Mouse (Mus musculus): ENCODE data around the gene Nmb. TPM values are rescaled to one million over a fixed set of nuclear protein-coding genes. Genes with fewer than 3 reads are reported as not detected.

The Nmb gene
- polyA plus RNA-seq, 1 experiment from 2014 or later = 8.4 TPM

- WGBS = 92% methylated on average over 14 of the region's 14 CpGs
- Histone ChIP-seq H3K9ac (no peak overlapping the region), H3K4me3 (replicated peaks) (no peak overlapping the region), H3K36me3 (peaks cover 73% of the 10 kb centered on the region), H3K27ac (replicated peaks) (no peak overlapping the region), H3K4me2 (replicated peaks) (no peak overlapping the region), H3K9me3 (replicated peaks) (no peaks in the 10 kb centered on the region), H3K27me3 (no peaks in the 10 kb centered on the region), H3K4me1 (peaks cover 3% of the 10 kb centered on the region; the same call in 1 of the 2 replicates)
- 0 out of 2 replicates have a peak, but pooled peaks have one; percentile 17 for ATAC-seq (ENCODE audit: insufficient number of reproducible peaks, low FRiP score, low TSS enrichment, low read depth)
These were observed 9.9 kb downstream of the Nmb start for GRCm38 (mm10) chr7:80894815-80895519.

DNA sequence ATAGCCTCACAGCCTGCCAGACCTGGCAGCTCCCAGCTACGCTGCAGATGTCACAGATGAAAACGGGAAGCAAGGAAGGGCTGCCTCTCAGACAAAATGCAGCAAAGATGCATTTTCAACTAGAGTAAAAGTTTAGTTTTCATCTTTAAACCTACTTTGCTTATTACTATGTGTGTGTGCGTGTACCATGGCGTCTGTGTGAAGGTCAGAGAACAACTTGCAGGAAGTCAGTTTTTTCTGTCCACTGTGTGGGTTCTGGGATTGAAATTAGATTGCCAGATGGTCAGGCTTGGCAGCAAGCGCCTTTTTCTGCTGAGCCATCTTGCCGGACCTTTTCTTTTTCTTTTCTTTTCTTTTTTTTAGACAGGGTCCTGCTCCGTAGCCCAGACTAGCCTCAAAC lies 10.7 kb downstream of the Nmb start:
- no peak overlapping the region for H3K9ac ChIP-seq
- 76% methylated on average over 7 of the region's 7 CpGs for WGBS
- no peak for ATAC-seq (ENCODE audit: insufficient number of reproducible peaks, low FRiP score, low TSS enrichment, low read depth)
- H3K4me2 ChIP-seq (replicated peaks) = no peak overlapping the region
- H3K4me1 ChIP-seq = peaks cover 8% of the 10 kb centered on the region
- peaks cover 73% of the 10 kb centered on the region for H3K36me3 ChIP-seq
- no peak overlapping the region for H3K27ac ChIP-seq (replicated peaks)
- H3K27me3 ChIP-seq = no peaks in the 10 kb centered on the region
- H3K4me3 ChIP-seq (replicated peaks) = no peak overlapping the region
- H3K9me3 ChIP-seq (replicated peaks) = no peaks in the 10 kb centered on the region

GRCm38 (mm10) chr7:80893753-80894129 lies 11.1 kb downstream of the Nmb start:
- H3K27ac ChIP-seq (replicated peaks) = no peak overlapping the region
- H3K9me3 ChIP-seq (replicated peaks) = no peaks in the 10 kb centered on the region
- H3K36me3 ChIP-seq = peaks cover 73% of the 10 kb centered on the region
- no peak overlapping the region for H3K4me2 ChIP-seq (replicated peaks)
- peaks cover 12% of the 10 kb centered on the region for H3K4me1 ChIP-seq
- no peaks in the 10 kb centered on the region for H3K27me3 ChIP-seq
- 78% methylated on average over 6 of the region's 6 CpGs for WGBS
- no peak overlapping the region for H3K9ac ChIP-seq
- no peak overlapping the region for H3K4me3 ChIP-seq (replicated peaks)
- no peak for ATAC-seq (ENCODE audit: insufficient number of reproducible peaks, low FRiP score, low TSS enrichment, low read depth)

- 93% methylated on average over 15 of the region's 15 CpGs for WGBS
- ATAC-seq (ENCODE audit: insufficient number of reproducible peaks, low FRiP score, low TSS enrichment, low read depth) = no peak
- H3K36me3 ChIP-seq = peaks cover 70% of the 10 kb centered on the region
These were observed 11.7 kb downstream of the Nmb start for GRCm38 (mm10) chr7:80893086-80893752.

DNA sequence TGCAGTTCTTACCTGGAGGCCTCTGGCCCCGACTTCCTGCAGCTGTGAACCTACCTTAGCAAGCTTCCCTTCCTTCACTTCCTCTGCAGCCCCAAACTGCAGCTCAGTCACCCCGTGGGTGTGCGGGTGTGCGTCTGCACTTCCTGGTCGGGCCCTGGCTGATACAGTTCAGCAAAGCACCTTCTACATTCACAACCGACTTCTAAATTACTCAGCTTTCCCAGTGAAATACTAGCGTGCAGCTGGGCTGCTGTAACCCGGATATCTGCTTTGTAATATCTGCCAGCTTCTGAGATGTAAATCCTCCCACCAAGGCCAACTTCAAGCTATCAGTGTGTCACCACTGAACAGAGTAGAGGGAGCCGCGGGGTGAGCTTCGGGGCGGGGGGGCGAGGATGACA lies 15.0 kb downstream of the Nmb start:
- H3K9ac ChIP-seq = no peak overlapping the region
- H3K27me3 ChIP-seq = no peaks in the 10 kb centered on the region
- WGBS = 67% methylated on average over 13 of the region's 13 CpGs
- no peaks in the 10 kb centered on the region for H3K9me3 ChIP-seq (replicated peaks)
- no peak overlapping the region for H3K4me2 ChIP-seq (replicated peaks)
- H3K4me1 ChIP-seq = peaks cover 15% of the 10 kb centered on the region
- ATAC-seq (ENCODE audit: insufficient number of reproducible peaks, low FRiP score, low TSS enrichment, low read depth) = no peak
- H3K27ac ChIP-seq (replicated peaks) = peak overlapping the region; percentile 86
- no peak overlapping the region for H3K4me3 ChIP-seq (replicated peaks)
- peaks cover 39% of the 10 kb centered on the region for H3K36me3 ChIP-seq

More at GRCm38 (mm10) chr7:80893086-80893752, 11.7 kb downstream of the Nmb start:
- H3K27ac ChIP-seq (replicated peaks) = no peak overlapping the region
- no peaks in the 10 kb centered on the region for H3K27me3 ChIP-seq
- H3K9me3 ChIP-seq (replicated peaks) = no peaks in the 10 kb centered on the region
- peaks cover 15% of the 10 kb centered on the region for H3K4me1 ChIP-seq
- H3K4me3 ChIP-seq (replicated peaks) = no peak overlapping the region
- no peak overlapping the region for H3K9ac ChIP-seq
- H3K4me2 ChIP-seq (replicated peaks) = no peak overlapping the region

DNA sequence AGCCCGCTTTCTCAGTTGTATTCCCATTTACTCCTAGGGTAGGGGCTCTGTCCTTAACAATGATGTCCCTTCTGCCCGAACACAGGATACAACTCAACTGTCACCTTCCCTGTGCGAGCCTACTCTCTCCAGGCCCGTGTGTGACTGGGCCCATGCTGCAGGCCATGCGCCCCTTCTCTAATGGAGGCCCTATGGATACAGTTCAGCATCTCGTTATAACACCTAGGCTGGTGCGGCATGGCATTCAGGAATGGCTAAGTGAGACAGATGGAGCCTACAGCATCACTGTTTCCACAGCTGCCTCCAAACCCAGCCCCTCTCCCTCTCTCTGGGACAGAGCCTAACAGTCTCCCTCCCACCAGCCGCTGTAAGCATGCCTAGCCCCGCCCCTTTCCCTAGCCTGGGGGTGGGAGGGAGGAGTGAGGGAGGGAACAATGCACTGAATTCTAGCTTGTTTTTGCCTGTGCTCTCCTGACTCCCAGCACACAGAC lies 15.8 kb downstream of the Nmb start:
- Histone ChIP-seq H3K27ac (replicated peaks) (peak overlapping the region; percentile 86), H3K4me3 (replicated peaks) (no peak overlapping the region), H3K27me3 (no peaks in the 10 kb centered on the region), H3K9ac (no peak overlapping the region), H3K36me3 (peaks cover 32% of the 10 kb centered on the region), H3K9me3 (replicated peaks) (no peaks in the 10 kb centered on the region), H3K4me2 (replicated peaks) (peak overlapping the region; percentile 12; the same call in 1 of the 2 replicates), H3K4me1 (peaks cover 15% of the 10 kb centered on the region)
- peak; percentile 89 for ATAC-seq (ENCODE audit: insufficient number of reproducible peaks, low FRiP score, low TSS enrichment, low read depth)
- 30% methylated on average over 9 of the region's 9 CpGs for WGBS

GRCm38 (mm10) chr7:80888595-80888994 lies 16.3 kb downstream of the Nmb start:
- WGBS = 80% methylated on average over 7 of the region's 7 CpGs
- 0 out of 2 replicates have a peak, but pooled peaks have one; percentile 5 for ATAC-seq (ENCODE audit: insufficient number of reproducible peaks, low FRiP score, low TSS enrichment, low read depth)
- no peak overlapping the region for H3K9ac ChIP-seq

GRCm38 (mm10) chr7:80885666-80886065 lies 19.2 kb downstream of the Nmb start:
- Histone ChIP-seq H3K36me3 (0 out of 2 replicates have a peak, but pooled peaks cover under 1% of the 10 kb centered on the region), H3K9me3 (replicated peaks) (no peaks in the 10 kb centered on the region), H3K4me2 (replicated peaks) (no peak overlapping the region), H3K4me3 (replicated peaks) (no peak overlapping the region), H3K27me3 (no peaks in the 10 kb centered on the region), H3K9ac (no peak overlapping the region), H3K4me1 (peaks cover 22% of the 10 kb centered on the region), H3K27ac (replicated peaks) (no peak overlapping the region)
- no peak for ATAC-seq (ENCODE audit: insufficient number of reproducible peaks, low FRiP score, low TSS enrichment, low read depth)
- WGBS = 13% methylated on average over 1 of the region's 1 CpGs

More at GRCm38 (mm10) chr7:80888595-80888994, 16.3 kb downstream of the Nmb start:
- no peak overlapping the region for H3K4me2 ChIP-seq (replicated peaks)
- peaks cover 28% of the 10 kb centered on the region for H3K36me3 ChIP-seq
- peak overlapping the region; percentile 86 for H3K27ac ChIP-seq (replicated peaks)
- H3K27me3 ChIP-seq = no peaks in the 10 kb centered on the region
- no peaks in the 10 kb centered on the region for H3K9me3 ChIP-seq (replicated peaks)
- H3K4me1 ChIP-seq = peaks cover 15% of the 10 kb centered on the region
- H3K4me3 ChIP-seq (replicated peaks) = no peak overlapping the region

DNA sequence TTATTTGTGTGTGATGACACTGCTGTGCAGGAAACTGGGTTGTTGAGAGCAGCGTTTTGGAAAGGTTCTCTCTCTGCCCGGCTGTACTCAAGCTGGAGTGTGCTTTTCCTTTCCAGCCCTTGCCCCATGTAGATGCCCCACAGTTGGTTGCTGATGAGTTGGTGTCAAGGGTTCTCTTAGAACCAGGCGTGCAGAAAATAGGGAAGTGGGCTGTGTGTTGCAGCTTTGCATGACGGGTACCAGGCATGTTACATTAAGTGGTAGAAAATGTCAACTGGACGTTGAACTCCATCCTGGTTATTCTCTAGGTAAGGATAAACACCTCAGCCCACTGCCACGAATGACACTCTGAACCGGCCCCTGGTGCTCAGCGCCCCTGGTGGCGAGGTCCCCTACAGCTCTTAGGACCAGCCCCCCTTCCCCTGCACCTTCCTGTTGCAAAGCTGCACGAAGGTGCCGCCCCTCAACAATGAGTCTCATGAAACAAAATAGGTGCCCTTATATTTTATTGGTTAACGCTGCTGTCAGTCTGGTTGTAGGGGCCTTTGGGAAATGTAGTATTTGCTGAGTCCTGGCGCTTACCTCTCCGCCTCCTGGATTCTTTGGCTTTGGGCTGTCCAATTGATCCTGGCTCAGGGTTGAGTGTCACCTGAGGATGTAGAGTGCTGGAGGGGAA lies 21.9 kb downstream of the Nmb start:
- Histone ChIP-seq H3K9ac (no peak overlapping the region), H3K36me3 (peaks cover 3% of the 10 kb centered on the region; the same call in 1 of the 2 replicates), H3K9me3 (replicated peaks) (no peaks in the 10 kb centered on the region), H3K27ac (replicated peaks) (no peak overlapping the region), H3K27me3 (no peaks in the 10 kb centered on the region), H3K4me2 (replicated peaks) (peak overlapping the region; percentile 48), H3K4me1 (0 out of 2 replicates have a peak, but pooled peaks cover 8% of the 10 kb centered on the region), H3K4me3 (replicated peaks) (peak overlapping the region; percentile 28)
- WGBS = 20% methylated on average over 14 of the region's 14 CpGs
- peak; percentile 88 for ATAC-seq (ENCODE audit: insufficient number of reproducible peaks, low FRiP score, low TSS enrichment, low read depth)

DNA sequence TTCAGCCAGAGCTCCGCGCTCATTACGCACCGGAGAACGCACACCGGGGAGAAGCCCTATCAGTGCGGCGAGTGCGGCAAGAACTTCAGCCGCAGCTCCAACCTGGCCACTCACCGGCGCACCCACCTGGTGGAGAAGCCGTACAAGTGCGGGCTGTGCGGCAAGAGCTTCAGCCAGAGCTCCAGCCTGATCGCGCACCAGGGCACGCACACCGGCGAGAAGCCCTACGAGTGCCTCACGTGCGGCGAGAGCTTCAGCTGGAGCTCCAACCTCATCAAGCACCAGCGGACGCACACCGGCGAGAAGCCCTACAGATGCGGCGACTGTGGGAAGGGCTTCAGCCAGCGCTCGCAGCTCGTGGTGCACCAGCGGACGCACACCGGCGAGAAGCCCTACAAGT lies 29.1 kb downstream of the Nmb start:
- peaks cover 59% of the 10 kb centered on the region for H3K36me3 ChIP-seq
- 48% methylated on average over 37 of the region's 37 CpGs for WGBS
- ATAC-seq (ENCODE audit: insufficient number of reproducible peaks, low FRiP score, low TSS enrichment, low read depth) = no peak; the same call in 1 of the 2 replicates

GRCm38 (mm10) chr7:80873631-80874030 lies 31.2 kb downstream of the Nmb start:
- H3K9me3 ChIP-seq (replicated peaks) = no peaks in the 10 kb centered on the region
- peaks cover 78% of the 10 kb centered on the region for H3K36me3 ChIP-seq

More for the DNA sequence above, 29.1 kb downstream of the Nmb start:
- H3K4me1 ChIP-seq = no peaks in the 10 kb centered on the region
- H3K4me2 ChIP-seq (replicated peaks) = no peak overlapping the region
- H3K27me3 ChIP-seq = no peaks in the 10 kb centered on the region
- H3K4me3 ChIP-seq (replicated peaks) = no peak overlapping the region
- no peak overlapping the region for H3K9ac ChIP-seq
- H3K9me3 ChIP-seq (replicated peaks) = no peaks in the 10 kb centered on the region
- H3K27ac ChIP-seq (replicated peaks) = no peak overlapping the region

More at GRCm38 (mm10) chr7:80873631-80874030, 31.2 kb downstream of the Nmb start:
- Histone ChIP-seq H3K4me2 (replicated peaks) (no peak overlapping the region), H3K4me1 (no peaks in the 10 kb centered on the region), H3K9ac (no peak overlapping the region), H3K27me3 (no peaks in the 10 kb centered on the region), H3K4me3 (replicated peaks) (no peak overlapping the region), H3K27ac (replicated peaks) (no peak overlapping the region)
- ATAC-seq (ENCODE audit: insufficient number of reproducible peaks, low FRiP score, low TSS enrichment, low read depth) = no peak
- 90% methylated on average over 2 of the region's 2 CpGs for WGBS

Data from embryonic facial prominence, embryonic 15.5 days (tissue).